Mouse (Mus musculus): ENCODE results near the gene Srpx. TPM values are rescaled to one million over a fixed set of nuclear protein-coding genes. Genes with fewer than 3 reads are reported as not detected.

Srpx gene
- polyA plus RNA-seq, 1 experiment: not detected

GRCm38 (mm10) chrX:10070689-10071088, 46.8 kb downstream of the Srpx start:
- Histone ChIP-seq H3K79me2 (ENCODE audit: control insufficient read depth, insufficient read depth) (no peaks in the 10 kb centered on the region), H3K36me3 (ENCODE audit: control insufficient read depth, insufficient read depth) (no peaks in the 10 kb centered on the region), H3K27me3 (ENCODE audit: control insufficient read depth, insufficient read depth, insufficient read length) (no peaks in the 10 kb centered on the region), H3K79me3 (ENCODE audit: low read depth) (no peaks in the 10 kb centered on the region), H3K4me3 (ENCODE audit: insufficient read depth, poor library complexity, severe bottlenecking) (no peak overlapping the region), H3ac (ENCODE audit: control insufficient read depth, insufficient read length, low read depth) (no peak overlapping the region)
- TF ChIP-seq CTCF (IDR thresholded peaks at IDR 0.05; ENCODE audit: control insufficient read depth, insufficient read depth, insufficient read length) (peak; percentile 33), MYOD1 (IDR thresholded peaks at IDR 0.05; ENCODE audit: control insufficient read depth, insufficient read length, low read depth) (peak; percentile 3), USF1 (IDR thresholded peaks at IDR 0.05; ENCODE audit: low read depth) (no peak)

- no peak for TF ChIP-seq USF1 (IDR thresholded peaks at IDR 0.05; ENCODE audit: low read depth)
- no peak for TF ChIP-seq MAX (IDR thresholded peaks at IDR 0.05)
- no peak for TF ChIP-seq MYOD1 (IDR thresholded peaks at IDR 0.05; ENCODE audit: control insufficient read depth, insufficient read length, low read depth)
- TF ChIP-seq CEBPB (IDR thresholded peaks at IDR 0.05; ENCODE audit: low read depth): no peak
- TF ChIP-seq MYOG (IDR thresholded peaks at IDR 0.05; ENCODE audit: control insufficient read depth, extremely low read depth, insufficient read length): no peak
- no peak for TF ChIP-seq CTCF (IDR thresholded peaks at IDR 0.05; ENCODE audit: control insufficient read depth, insufficient read depth, insufficient read length)
- TF ChIP-seq FOSL1 (IDR thresholded peaks at IDR 0.05; ENCODE audit: insufficient read depth, low read length, poor library complexity, severe bottlenecking): no peak
- no peak overlapping the region for H3ac ChIP-seq (ENCODE audit: control insufficient read depth, insufficient read length, low read depth)
- no peak overlapping the region for H3K4me3 ChIP-seq (ENCODE audit: insufficient read depth, poor library complexity, severe bottlenecking)
- no peaks in the 10 kb centered on the region for H3K27me3 ChIP-seq (ENCODE audit: control insufficient read depth, insufficient read depth, insufficient read length)
- H3K79me3 ChIP-seq (ENCODE audit: low read depth): no peaks in the 10 kb centered on the region
- H3K36me3 ChIP-seq (ENCODE audit: control insufficient read depth, insufficient read depth): no peaks in the 10 kb centered on the region
- H3K79me2 ChIP-seq (ENCODE audit: control insufficient read depth, insufficient read depth): no peaks in the 10 kb centered on the region
Measured at GRCm38 (mm10) chrX:10069405-10069804, 48.1 kb downstream of the Srpx start.

- Histone ChIP-seq H3K4me3 (ENCODE audit: insufficient read depth, poor library complexity, severe bottlenecking) (no peak overlapping the region), H3ac (ENCODE audit: control insufficient read depth, insufficient read length, low read depth) (no peak overlapping the region), H3K79me3 (ENCODE audit: low read depth) (no peaks in the 10 kb centered on the region), H3K79me2 (ENCODE audit: control insufficient read depth, insufficient read depth) (no peaks in the 10 kb centered on the region), H3K27me3 (ENCODE audit: control insufficient read depth, insufficient read depth, insufficient read length) (no peaks in the 10 kb centered on the region), H3K36me3 (ENCODE audit: control insufficient read depth, insufficient read depth) (no peaks in the 10 kb centered on the region)
- TF ChIP-seq CTCF (IDR thresholded peaks at IDR 0.05; ENCODE audit: control insufficient read depth, insufficient read depth, insufficient read length) (no peak), MAX (IDR thresholded peaks at IDR 0.05) (no peak), MYOG (IDR thresholded peaks at IDR 0.05; ENCODE audit: control insufficient read depth, extremely low read depth, insufficient read length) (no peak), FOSL1 (IDR thresholded peaks at IDR 0.05; ENCODE audit: insufficient read depth, low read length, poor library complexity, severe bottlenecking) (no peak), USF1 (IDR thresholded peaks at IDR 0.05; ENCODE audit: low read depth) (no peak), MYOD1 (IDR thresholded peaks at IDR 0.05; ENCODE audit: control insufficient read depth, insufficient read length, low read depth) (no peak), CEBPB (IDR thresholded peaks at IDR 0.05; ENCODE audit: low read depth) (no peak)
Measured at GRCm38 (mm10) chrX:10063781-10064180, 53.7 kb downstream of the Srpx start.

- no peaks in the 10 kb centered on the region for H3K36me3 ChIP-seq (ENCODE audit: control insufficient read depth, insufficient read depth)
- H3K79me2 ChIP-seq (ENCODE audit: control insufficient read depth, insufficient read depth): no peaks in the 10 kb centered on the region
- H3K79me3 ChIP-seq (ENCODE audit: low read depth): no peaks in the 10 kb centered on the region
- no peak overlapping the region for H3K4me3 ChIP-seq (ENCODE audit: insufficient read depth, poor library complexity, severe bottlenecking)
- H3ac ChIP-seq (ENCODE audit: control insufficient read depth, insufficient read length, low read depth): no peak overlapping the region
- no peaks in the 10 kb centered on the region for H3K27me3 ChIP-seq (ENCODE audit: control insufficient read depth, insufficient read depth, insufficient read length)
- TF ChIP-seq CTCF (IDR thresholded peaks at IDR 0.05; ENCODE audit: control insufficient read depth, insufficient read depth, insufficient read length) (no peak), FOSL1 (IDR thresholded peaks at IDR 0.05; ENCODE audit: insufficient read depth, low read length, poor library complexity, severe bottlenecking) (no peak), MYOD1 (IDR thresholded peaks at IDR 0.05; ENCODE audit: control insufficient read depth, insufficient read length, low read depth) (no peak), MYOG (IDR thresholded peaks at IDR 0.05; ENCODE audit: control insufficient read depth, extremely low read depth, insufficient read length) (no peak), CEBPB (IDR thresholded peaks at IDR 0.05; ENCODE audit: low read depth) (no peak), MAX (IDR thresholded peaks at IDR 0.05) (no peak), USF1 (IDR thresholded peaks at IDR 0.05; ENCODE audit: low read depth) (no peak)
Measured at GRCm38 (mm10) chrX:10063361-10063760, 54.1 kb downstream of the Srpx start.

GRCm38 (mm10) chrX:10062201-10062600, 55.3 kb downstream of the Srpx start:
- H3K36me3 ChIP-seq (ENCODE audit: control insufficient read depth, insufficient read depth): no peaks in the 10 kb centered on the region
- no peak overlapping the region for H3ac ChIP-seq (ENCODE audit: control insufficient read depth, insufficient read length, low read depth)
- H3K79me2 ChIP-seq (ENCODE audit: control insufficient read depth, insufficient read depth): no peaks in the 10 kb centered on the region
- TF ChIP-seq MAX (IDR thresholded peaks at IDR 0.05): no peak
- TF ChIP-seq MYOD1 (IDR thresholded peaks at IDR 0.05; ENCODE audit: control insufficient read depth, insufficient read length, low read depth): no peak
- no peak for TF ChIP-seq USF1 (IDR thresholded peaks at IDR 0.05; ENCODE audit: low read depth)
- no peak for TF ChIP-seq CEBPB (IDR thresholded peaks at IDR 0.05; ENCODE audit: low read depth)
- TF ChIP-seq CTCF (IDR thresholded peaks at IDR 0.05; ENCODE audit: control insufficient read depth, insufficient read depth, insufficient read length): no peak
- no peak for TF ChIP-seq FOSL1 (IDR thresholded peaks at IDR 0.05; ENCODE audit: insufficient read depth, low read length, poor library complexity, severe bottlenecking)
- TF ChIP-seq MYOG (IDR thresholded peaks at IDR 0.05; ENCODE audit: control insufficient read depth, extremely low read depth, insufficient read length): no peak
- H3K79me3 ChIP-seq (ENCODE audit: low read depth): no peaks in the 10 kb centered on the region
- H3K27me3 ChIP-seq (ENCODE audit: control insufficient read depth, insufficient read depth, insufficient read length): no peaks in the 10 kb centered on the region
- H3K4me3 ChIP-seq (ENCODE audit: insufficient read depth, poor library complexity, severe bottlenecking): no peak overlapping the region

GRCm38 (mm10) chrX:10034666-10035065, 82.8 kb downstream of the Srpx start:
- Histone ChIP-seq H3K79me2 (ENCODE audit: control insufficient read depth, insufficient read depth) (no peaks in the 10 kb centered on the region), H3K36me3 (ENCODE audit: control insufficient read depth, insufficient read depth) (no peaks in the 10 kb centered on the region), H3K79me3 (ENCODE audit: low read depth) (no peaks in the 10 kb centered on the region), H3K27me3 (ENCODE audit: control insufficient read depth, insufficient read depth, insufficient read length) (no peaks in the 10 kb centered on the region), H3K4me3 (ENCODE audit: insufficient read depth, poor library complexity, severe bottlenecking) (no peak overlapping the region), H3ac (ENCODE audit: control insufficient read depth, insufficient read length, low read depth) (no peak overlapping the region)
- TF ChIP-seq MYOD1 (IDR thresholded peaks at IDR 0.05; ENCODE audit: control insufficient read depth, insufficient read length, low read depth) (no peak), CTCF (IDR thresholded peaks at IDR 0.05; ENCODE audit: control insufficient read depth, insufficient read depth, insufficient read length) (no peak), MYOG (IDR thresholded peaks at IDR 0.05; ENCODE audit: control insufficient read depth, extremely low read depth, insufficient read length) (no peak), USF1 (IDR thresholded peaks at IDR 0.05; ENCODE audit: low read depth) (no peak), CEBPB (IDR thresholded peaks at IDR 0.05; ENCODE audit: low read depth) (no peak), MAX (IDR thresholded peaks at IDR 0.05) (no peak), FOSL1 (IDR thresholded peaks at IDR 0.05; ENCODE audit: insufficient read depth, low read length, poor library complexity, severe bottlenecking) (no peak)
